Mouse (Mus musculus): ENCODE results near the gene Ctdsp1. TPM values are rescaled to one million over a fixed set of nuclear protein-coding genes. Genes with fewer than 3 reads are reported as not detected.
A peak's percentile ranks its signal among the peaks of the same experiment; 100 is the strongest.

Ctdsp1 gene
- total RNA-seq, 2 experiments from 2014 or later, result 156 to 162 TPM

DNA sequence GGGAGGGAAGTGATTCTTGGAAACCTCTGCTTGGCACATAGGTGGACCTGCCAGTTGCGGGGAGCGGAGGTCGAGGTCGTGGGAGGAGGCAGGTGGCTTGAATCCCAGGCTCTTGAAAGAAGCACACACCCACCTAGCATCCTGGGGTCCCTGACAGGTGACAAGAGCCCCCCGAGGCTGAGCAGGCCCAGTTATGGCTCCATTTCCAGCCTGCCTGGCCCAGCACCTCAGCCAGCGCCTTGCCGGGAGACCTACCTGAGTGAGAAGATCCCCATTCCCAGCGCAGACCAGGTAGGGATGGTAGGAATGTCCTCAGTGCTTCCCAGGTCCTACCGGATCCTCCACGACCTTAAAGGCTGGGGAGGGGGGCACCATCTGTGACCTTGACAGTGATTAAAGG, 15.7 kb upstream of the Ctdsp1 start:
- DNase-seq (ENCODE audit: low spot score in 2 of 2), result no peak

DNA sequence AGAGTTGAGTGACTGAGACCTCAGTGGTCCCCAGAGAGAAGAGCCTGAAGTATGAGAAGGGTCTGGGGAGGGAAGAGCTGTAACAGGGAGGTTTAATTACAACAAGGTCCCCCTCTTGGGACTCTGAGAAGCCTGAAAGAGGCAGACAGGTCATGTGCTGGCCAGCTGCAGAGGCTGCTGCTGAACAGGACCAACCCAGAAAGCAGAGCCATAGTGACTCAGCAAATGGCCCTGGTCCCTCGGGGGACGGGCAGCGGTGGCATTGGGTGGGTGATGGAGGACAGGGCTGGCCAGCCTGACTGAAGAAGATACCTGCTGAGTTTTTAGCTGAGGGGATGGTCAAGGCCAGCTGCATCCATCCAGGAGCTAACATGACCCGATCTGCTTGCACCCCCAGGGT, 14.9 kb upstream of the Ctdsp1 start:
- no peak for DNase-seq (ENCODE audit: low spot score in 2 of 2)

DNA sequence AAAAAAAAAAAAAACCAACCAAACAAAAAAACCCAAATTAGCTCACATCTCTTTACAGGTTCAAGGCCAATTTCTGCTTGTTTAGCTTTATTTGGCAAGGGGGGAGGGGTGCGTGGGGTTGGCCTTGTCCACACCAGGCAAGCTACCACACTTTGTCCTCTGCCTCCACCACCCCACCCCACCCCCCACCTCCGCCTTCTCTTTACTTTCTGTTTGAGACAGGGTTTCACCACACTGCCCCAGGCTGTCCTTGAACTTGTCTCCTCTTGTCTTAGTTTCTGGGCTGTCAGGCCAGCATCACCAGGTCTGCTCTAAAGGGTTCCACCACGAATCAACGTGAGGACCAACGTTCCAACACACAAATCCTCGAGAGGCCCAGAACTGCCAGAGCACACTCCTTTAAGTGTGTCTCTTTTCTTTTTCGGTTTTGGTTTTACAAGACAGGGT, 12.2 kb upstream of the Ctdsp1 start:
- no peak for DNase-seq (ENCODE audit: low spot score in 2 of 2)

DNA sequence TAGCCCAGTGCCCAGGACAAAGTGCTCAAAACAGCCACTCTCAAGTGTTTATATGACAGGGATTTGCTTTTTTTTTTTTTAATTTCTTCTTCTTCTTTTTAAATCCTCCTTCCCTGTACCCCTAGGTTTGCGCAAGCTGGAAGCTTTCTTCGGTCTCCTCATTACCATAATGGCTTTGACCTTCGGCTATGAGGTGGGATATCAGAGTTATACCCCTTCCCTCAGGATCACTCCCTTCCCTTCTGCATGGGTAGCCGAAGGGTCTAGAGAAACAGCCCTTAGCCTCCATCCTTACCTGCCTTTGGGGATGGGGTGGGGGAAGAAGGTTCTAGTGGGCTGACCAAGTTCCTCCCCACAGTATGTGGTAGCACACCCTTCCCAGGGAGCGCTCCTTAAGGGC, 10.8 kb upstream of the Ctdsp1 start:
- no peak for DNase-seq (ENCODE audit: low spot score in 2 of 2)

DNA sequence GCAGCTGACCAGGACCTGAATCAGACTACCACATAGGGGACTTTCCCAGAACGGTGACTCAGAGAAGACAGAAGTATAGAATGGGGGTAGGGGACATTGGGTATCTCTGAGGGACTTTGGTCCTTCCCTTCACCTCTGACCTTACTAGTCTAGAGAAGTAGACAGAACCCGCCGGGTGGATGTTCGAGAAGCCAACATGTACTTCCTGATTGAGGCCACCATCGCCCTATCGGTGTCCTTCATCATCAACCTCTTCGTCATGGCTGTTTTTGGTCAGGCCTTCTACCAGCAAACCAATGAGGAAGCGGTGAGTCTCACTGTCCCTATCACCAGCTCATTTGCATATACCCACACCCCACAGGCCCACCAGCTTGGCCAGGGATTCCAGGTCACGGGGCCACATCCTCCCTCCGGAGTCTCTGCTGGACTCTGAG, 9.7 kb upstream of the Ctdsp1 start:
- DNase-seq (ENCODE audit: low spot score in 2 of 2), result no peak

DNA sequence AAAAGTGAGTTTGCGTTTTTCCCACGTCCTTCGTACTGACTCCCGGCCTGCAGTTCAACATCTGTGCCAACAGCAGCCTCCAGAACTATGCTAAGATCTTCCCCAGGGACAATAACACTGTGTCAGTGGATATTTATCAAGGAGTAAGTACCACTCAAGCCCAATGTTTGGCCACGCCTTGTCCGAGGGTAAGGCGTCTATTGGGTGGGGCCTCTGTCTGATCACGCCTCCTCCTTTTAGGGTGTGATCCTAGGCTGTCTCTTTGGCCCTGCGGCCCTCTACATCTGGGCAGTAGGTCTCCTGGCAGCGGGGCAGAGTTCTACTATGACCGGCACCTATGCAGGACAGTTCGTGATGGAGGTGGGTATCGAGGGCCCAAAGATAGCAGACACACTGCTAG, 7.9 kb upstream of the Ctdsp1 start:
- no peak for DNase-seq (ENCODE audit: low spot score in 2 of 2)

DNA sequence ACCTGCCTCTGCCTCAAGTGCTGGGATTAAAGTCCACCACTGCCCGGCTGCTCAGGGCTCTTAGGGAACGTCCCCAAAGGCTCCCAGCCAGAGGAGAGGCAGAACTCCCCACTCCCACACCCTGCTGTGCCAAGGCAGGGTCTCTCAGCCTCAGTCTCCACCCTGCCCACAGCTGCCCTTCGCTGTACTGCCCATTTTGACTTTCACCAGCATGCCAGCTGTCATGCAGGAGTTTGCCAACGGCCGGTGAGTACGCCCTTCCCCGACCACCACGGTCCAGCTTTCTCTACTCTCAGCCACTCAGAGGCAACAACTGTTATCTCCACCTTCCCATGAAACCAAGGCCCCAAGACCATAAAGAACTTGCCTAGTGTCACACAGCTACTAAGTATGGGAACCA, 6.8 kb upstream of the Ctdsp1 start:
- DNase-seq (ENCODE audit: low spot score in 2 of 2), result no peak

DNA sequence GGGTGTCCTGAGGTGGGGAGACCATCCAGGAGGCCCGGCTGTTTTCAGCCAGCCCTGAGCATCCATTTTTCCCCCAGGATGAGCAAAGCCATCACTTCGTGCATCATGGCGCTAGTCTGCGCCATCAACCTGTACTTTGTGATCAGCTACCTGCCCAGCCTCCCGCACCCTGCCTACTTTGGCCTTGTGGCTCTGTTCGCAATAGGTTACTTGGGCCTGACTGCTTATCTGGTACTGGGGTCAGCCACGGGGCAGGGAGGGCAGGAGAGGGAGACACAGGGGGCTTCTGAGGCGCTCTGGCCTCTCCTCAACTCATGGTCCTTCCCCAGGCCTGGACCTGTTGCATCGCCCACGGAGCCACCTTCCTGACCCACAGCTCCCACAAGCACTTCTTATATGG, 6.2 kb upstream of the Ctdsp1 start:
- DNase-seq (ENCODE audit: low spot score in 2 of 2), result no peak

DNA sequence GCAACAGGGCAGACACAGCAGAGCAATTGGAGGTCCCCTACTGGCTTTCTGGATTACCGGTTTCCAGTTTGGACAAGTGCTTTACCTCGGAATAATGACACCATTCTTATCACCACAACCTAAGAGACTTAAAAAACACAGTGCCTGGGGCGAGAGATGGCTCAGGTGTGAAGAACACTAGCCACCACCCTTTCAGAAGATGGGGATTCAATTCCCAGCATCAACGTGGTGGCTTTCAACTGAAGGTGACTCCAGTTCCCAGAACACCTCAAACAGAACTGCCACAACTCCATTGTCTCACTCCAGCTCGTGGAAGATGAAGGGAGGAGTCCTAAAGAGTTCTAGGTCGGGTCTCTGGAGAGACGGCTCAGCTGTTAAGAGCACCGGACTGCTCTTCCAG, 5.8 kb upstream of the Ctdsp1 start:
- no peak for DNase-seq (ENCODE audit: low spot score in 2 of 2)

DNA sequence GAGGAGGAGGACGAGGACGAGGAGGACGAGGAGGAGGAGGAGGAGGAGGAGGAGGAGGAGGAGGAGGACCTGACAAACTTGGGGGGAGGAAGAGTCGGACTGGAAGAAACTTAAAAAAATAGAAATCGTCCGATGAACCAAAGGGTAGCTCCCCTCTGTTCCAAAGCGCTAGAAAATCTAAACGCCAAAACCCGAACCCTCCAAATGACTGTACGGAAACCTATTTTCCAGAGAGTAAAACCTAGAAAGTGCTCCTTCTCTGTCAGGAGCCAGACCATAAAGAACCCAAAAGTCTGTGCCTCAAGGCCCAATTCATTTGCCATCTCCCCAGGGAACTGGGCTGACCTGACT, 5.0 kb upstream of the Ctdsp1 start:
- DNase-seq (ENCODE audit: low spot score in 2 of 2), result no peak

DNA sequence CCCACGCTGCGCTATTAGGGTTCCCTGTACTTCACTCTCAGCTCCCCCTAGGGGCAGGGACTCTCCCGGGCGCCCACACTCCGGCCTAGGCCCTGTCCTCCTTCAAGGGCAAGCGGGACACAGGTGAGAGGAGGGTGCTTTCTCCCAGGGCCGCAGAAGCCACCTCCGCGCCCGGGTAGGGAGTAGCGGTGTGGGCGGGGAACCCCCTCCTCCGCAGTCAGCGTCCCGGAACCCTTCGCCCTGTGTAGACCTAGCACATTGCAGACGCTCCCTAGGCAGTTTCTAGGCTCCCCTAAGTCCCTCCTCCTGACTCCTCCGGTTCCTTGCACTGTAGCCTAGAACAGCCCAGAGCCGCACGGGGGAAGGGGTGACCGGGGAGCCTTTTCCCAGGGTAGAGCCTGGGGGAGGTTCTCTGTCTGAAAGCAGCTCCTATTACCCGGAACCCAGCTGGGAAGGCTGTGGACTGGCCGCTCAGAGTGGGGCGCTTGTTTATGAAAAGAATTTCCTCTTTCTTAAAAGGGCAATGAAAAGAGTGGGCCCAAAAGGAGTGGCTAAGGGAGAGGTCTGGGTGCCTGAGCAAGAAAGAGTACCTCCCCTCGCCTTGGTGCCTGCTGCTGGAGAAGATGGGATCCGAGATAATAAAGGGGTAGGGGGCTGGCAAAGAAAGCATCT, 4.5 kb upstream of the Ctdsp1 start:
- peak; percentile 87 to 92 for DNase-seq (ENCODE audit: low spot score in 2 of 2)

DNA sequence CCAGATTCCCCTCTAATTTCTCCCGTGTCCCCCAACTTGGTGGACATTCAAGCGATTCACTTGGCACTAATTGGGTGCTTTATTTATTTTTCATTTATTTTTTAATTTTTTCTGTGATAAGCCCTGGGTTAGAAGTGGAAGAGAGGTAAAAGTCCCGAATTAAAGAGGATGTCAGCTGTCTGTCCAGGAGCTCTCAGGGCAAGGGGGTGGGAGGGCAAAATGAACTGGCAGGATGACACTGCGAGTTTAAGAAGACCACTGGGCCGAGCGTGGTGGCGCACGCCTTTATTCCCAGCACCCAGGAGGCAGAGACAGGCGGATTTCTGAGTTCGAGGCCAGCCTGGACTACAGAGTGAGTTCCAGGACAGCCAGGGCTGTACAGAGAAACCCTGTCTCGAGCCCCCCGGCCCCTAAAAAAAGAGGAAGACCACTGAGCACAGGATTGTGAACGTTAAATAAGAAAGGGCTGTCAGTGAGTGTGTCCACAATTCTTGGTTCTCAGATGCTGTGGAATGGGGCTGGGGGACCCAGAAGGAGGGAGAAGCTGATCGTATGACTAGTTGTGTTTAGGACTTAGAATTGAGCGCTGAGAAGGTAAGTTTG, 3.8 kb upstream of the Ctdsp1 start:
- DNase-seq (ENCODE audit: low spot score in 2 of 2), result no peak

DNA sequence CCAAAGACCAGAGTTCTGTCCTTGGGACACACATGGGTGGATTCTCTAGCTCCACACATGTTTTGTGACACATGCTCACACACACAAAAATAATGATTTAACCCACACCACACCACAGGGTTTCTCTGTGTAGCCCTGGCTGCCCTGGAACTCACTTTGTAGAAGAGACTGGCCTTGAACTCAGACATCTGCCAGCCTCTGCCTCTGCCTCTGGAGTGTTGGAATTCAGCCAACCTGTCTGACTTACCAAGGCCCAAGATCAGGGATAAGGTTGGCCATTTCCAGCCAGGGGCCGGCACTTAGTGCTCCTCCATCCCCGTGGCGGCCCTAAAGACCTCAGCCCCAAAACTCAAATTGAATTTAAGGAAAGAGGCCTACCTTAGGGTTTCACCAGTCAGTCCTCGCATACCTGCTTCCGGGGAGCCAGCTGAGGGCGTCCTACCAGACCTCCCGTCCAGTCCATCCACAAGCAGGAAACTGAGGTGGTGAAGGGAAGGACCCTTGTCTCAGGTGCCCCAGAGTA, 2.9 kb upstream of the Ctdsp1 start:
- no peak for DNase-seq (ENCODE audit: low spot score in 2 of 2)

DNA sequence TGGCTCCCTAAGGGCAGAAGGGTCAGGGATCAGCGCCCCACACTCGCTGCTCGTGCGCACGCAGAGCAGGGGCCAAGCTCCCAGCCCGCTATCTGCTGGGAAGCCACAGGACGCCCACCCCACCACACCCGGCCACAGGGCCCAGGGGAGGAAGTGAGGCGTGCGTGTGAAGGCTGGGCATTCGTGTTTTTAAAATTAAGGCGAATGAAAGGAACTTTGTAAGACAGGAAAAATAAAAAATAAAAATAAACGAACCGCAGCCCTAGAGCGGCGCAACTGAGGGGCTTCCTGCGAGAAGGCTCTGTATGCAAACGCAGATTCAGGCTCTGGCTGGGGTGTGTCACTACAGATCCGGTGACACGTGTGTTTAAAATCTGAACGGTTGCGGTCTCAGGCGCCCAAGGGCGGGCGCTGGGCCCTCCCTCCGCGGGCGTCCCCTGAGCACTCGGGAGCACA, 1.4 kb upstream of the Ctdsp1 start:
- DNase-seq (ENCODE audit: low spot score in 2 of 2), result no peak

DNA sequence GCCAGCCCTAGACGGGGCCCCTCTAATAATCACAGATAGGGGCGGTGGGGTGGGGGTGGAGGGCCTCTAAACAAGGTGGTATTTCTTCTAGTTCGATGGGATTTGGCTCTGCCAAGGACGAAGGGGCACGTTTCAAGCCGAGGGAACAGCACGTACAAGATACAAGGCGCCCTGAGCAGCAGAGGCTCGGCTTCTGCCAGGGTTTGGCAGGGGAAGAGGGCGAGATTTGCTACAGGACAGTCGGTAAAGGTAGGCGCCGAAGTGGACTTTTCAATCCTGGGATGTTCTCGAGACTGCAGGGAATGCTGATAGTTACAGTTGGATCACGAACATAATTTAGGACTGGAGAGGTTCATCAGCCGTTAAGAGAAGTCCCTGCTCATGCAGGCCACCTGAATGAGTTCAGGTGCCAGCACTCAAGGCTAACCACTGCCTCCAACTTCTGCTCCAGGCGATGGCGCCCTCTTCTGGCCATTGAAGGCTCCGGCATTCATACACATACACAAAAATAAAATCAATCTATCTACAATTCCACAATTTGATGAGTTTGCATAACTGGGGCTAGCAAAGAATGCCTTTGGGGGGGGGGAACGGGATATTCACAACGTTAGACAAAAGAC, 912 bp upstream of the Ctdsp1 start:
- no peak for DNase-seq (ENCODE audit: low spot score in 2 of 2)

DNA sequence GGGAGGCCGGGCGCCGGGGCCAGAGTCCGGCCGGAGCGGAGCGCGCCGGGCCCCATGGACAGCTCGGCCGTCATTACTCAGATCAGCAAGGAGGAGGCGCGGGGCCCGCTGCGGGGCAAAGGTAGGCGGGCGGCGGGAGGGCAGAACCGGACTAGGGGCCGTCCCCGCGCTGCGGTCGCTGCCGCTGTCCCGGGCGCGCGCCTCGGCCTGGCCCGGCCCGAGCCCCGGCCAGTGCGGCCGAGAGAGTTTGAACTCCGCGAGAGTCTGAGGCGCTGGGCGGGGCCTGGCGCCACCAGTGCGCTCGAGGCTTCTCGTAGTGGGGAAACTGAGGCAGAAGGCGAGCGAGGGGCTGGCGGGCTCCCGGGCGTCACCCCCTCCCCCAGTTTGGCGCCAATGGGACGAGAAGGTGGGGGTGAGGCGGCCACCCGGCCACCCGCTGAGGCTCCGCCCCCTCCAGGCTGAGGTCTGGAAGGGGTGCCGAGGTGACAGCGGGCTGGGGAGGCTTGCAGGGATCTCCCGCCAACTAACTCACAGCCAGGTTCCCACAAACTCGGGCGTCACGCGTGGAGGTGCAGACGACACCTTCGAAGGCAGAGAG, 634 bp downstream of the Ctdsp1 start:
- DNase-seq (ENCODE audit: low spot score in 2 of 2), result peak; percentile 47 to 62

DNA sequence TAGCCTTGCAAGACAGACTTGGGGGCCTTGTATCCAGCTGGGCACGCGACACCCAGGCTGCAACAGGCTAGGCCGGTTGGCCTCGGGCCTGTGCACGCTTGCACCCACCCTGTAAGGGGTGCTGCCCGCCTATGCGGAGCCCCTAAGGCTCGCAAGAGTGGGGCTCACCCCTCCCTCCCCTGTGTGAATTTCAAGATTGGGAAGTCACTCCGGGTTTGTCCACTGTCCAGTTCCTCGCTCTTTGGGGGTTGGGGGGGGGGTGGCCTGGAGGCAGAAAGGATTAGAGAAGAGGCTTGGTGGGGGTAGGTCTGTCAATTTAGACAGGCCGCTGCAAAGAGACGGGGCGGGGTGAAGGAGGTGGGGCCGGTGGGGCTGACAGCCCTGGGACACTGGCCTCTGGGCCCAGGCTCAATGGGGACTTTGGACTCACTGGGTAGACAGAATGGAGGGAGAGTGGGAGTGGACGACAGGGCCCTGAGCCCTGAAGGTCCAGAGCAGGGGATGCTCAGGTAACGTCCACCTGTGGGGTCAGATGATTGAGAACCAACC, 1.2 kb downstream of the Ctdsp1 start:
- DNase-seq (ENCODE audit: low spot score in 2 of 2), result no peak

DNA sequence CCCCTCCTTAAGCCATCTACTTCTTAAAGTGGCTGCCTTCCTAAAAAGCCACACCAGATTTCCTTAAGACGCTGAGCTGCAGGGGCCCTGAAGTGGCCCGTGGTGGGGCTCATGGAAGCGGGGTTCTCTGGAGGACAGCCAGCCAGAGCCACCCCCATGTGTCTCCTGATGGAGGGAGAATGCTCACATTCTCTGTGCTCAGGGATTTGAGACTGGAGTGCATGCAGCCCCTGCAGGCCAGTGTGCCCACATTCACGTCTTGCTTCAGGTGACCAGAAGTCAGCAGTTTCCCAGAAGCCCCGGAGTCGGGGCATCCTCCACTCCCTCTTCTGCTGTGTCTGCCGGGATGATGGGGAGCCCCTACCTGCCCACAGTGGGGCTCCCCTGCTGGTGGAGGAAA, 1.7 kb downstream of the Ctdsp1 start:
- DNase-seq (ENCODE audit: low spot score in 2 of 2), result no peak

DNA sequence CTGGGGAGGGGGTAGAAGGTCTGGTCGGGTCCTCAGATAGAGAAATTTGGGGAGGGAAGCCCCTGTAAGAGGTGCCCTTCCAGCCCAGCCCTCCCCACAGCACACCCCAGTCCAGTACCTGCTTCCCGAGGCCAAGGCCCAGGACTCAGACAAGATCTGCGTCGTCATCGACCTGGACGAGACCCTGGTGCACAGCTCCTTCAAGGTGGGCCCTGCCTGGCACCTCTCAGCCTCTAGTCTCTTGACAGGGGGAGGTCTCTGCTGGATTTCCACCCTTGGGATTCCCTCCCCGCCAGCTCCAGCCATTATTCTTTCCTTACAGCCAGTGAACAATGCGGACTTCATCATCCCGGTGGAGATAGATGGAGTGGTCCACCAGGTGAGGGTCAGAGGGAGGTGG, 2.4 kb downstream of the Ctdsp1 start:
- no peak for DNase-seq (ENCODE audit: low spot score in 2 of 2)

DNA sequence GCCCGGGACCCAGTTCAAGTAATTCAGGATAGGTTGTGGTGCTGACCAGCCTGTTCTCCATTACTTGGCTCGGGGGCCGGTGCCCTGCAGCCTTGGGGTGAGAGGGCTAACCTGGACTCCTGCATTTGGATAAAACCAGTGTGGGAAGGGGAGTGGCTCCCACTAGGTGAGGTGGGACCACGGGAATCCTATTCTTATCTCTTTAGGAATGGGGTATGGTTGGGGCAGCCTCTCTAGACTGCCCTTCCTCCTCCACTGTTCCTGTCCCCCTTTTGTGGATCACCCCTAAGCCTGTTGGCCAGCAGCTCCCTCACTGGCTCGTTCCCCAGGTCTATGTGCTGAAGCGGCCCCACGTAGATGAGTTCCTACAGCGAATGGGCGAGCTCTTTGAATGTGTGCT, 3.0 kb downstream of the Ctdsp1 start:
- DNase-seq (ENCODE audit: low spot score in 2 of 2), result no peak

DNA sequence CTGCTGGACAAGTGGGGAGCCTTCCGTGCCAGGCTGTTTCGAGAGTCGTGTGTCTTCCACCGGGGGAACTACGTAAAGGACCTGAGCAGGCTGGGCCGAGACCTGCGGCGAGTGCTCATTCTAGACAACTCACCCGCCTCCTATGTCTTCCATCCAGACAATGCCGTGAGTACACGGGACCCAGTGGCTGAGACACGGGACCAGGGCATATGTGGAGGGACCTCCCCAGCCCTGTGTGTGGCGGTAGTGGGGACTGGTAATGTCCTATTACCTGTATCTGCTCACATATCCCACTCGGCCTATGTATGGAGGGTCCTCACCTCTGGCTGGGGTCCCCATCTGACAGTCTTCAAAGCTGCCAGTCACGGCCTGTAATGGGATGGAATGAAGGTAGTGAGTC, 3.5 kb downstream of the Ctdsp1 start:
- no peak for DNase-seq (ENCODE audit: low spot score in 2 of 2)

DNA sequence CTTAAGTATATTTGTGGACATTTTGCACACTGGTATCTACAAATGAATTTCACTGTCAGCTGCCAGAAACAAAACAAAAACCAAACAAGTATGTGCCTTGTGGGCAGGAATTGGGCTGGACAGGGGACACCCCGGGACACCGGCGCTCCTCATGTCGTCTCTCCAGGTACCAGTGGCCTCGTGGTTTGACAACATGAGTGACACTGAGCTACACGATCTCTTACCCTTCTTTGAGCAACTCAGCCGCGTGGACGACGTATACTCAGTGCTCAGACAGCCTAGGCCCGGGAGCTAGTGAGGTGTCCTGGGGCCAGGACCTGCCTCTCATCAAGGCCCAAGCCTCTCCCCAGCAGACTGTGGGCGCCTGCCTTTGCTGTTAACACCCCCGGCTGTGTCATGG, 4.0 kb downstream of the Ctdsp1 start:
- DNase-seq (ENCODE audit: low spot score in 2 of 2), result no peak

Data from adrenal gland, postnatal 4 days (tissue).